Mouse (Mus musculus): ENCODE data around the gene Slc24a2. TPM values are rescaled to one million over a fixed set of nuclear protein-coding genes. Genes with fewer than 3 reads are reported as not detected.

The Slc24a2 gene
- polyA plus RNA-seq, 1 experiment from 2014 or later: 1.0 TPM

DNA sequence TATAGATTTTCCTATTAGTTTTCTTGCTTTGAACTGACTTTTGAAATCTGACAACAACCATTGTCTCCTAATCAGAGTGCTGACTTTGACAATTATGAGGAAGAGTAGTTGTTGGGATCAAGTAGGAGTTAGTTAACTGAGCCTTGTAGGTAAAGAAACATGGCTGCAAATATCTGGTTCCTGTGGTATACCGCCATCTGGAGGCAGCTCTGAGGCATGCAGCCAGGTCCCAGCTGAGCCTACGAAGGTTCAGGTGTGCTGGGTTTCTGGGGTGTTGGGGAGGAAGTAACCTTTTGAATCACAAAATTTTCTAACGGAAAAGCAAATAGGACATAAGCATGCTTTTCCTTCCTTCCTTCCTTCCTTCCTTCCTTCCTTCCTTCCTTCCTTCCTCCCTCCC lies 237.8 kb downstream of the Slc24a2 start:
- Histone ChIP-seq H3K4me1 (peaks cover 17% of the 10 kb centered on the region), H3K4me2 (no peak overlapping the region), H3K4me3 (replicated peaks) (no peak overlapping the region), H3K9me3 (no peaks in the 10 kb centered on the region), H3K9ac (no peak overlapping the region), H3K36me3 (replicated peaks) (no peaks in the 10 kb centered on the region), H3K27me3 (no peaks in the 10 kb centered on the region), H3K27ac (no peak overlapping the region)
- ATAC-seq (ENCODE audit: low FRiP score): no peak
- WGBS: 60% methylated on average over 3 of the region's 3 CpGs

DNA sequence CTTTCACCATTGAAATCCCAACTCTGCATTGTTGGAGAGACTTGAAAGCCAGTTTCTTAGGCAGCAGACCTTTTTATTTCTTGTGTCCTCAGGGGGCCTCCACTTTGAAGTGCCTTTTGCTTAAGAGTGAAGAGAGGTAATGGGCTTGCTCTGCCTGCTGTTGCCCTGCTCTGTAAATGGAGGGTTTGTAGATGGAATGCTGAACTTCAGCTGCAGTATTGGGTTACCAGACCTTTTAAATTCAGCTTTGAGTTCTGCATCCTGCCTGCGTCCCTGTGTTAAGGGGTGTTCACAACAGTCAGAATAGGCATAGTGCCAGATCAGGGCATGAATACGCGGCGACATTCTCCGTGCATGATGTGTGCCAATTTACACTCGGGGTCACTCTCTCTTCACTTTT lies 241.0 kb downstream of the Slc24a2 start:
- WGBS: 31% methylated on average over 6 of the region's 6 CpGs
- ATAC-seq (ENCODE audit: low FRiP score): no peak
- Histone ChIP-seq H3K4me3 (replicated peaks) (no peak overlapping the region), H3K36me3 (replicated peaks) (no peaks in the 10 kb centered on the region), H3K27ac (peak overlapping the region; percentile 36; the same call in 1 of the 2 replicates), H3K27me3 (no peaks in the 10 kb centered on the region), H3K9ac (no peak overlapping the region), H3K4me1 (peaks cover 17% of the 10 kb centered on the region), H3K4me2 (no peak overlapping the region), H3K9me3 (no peaks in the 10 kb centered on the region)

DNA sequence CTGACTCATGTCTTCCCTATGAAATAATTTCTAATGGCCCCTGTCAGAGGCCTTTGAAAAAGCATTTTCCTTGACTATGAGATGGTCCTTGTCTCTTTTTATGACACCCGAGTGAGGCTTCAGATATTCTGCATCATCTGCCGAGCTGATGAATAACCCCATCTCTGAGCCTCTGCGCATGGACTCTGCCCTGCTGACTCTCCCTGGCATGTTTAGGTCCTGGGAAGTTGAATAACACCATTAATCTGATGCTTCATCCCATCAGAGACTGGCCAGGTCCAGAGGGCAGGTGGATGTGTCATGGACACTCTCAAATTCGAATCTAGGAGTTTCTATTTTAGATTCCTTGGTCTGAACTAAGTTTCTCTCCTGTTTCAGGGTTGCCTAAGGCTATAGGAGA lies 242.4 kb downstream of the Slc24a2 start:
- ATAC-seq (ENCODE audit: low FRiP score): no peak
- Histone ChIP-seq H3K4me2 (no peak overlapping the region), H3K4me1 (peaks cover 17% of the 10 kb centered on the region), H3K4me3 (replicated peaks) (no peak overlapping the region), H3K9me3 (no peaks in the 10 kb centered on the region), H3K27ac (no peak overlapping the region), H3K27me3 (no peaks in the 10 kb centered on the region), H3K36me3 (replicated peaks) (no peaks in the 10 kb centered on the region), H3K9ac (no peak overlapping the region)
- 89% methylated on average over 4 of the region's 4 CpGs for WGBS

DNA sequence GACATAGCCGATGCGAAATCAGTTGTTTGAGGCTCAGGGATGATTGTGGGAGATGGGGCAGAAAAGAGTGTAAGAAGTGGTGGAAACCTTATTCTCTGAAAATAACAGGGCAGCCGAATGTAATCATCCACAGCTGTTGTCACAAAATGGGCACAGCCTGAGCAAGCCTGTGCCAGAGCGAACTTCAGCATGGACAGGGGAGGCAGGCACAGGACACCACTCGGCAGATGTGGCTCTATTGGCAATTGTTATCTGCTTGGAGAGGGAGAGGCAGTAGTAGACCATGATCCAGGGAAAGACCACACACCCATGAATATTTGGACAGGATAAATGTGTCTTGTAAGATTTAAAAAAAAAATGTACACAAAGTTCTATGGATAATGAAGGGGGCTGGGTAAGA lies 253.0 kb downstream of the Slc24a2 start:
- H3K27me3 ChIP-seq: no peaks in the 10 kb centered on the region
- no peaks in the 10 kb centered on the region for H3K36me3 ChIP-seq (replicated peaks)
- H3K9ac ChIP-seq: no peak overlapping the region
- no peak for ATAC-seq (ENCODE audit: low FRiP score)
- no peaks in the 10 kb centered on the region for H3K4me1 ChIP-seq
- WGBS: 87% methylated on average over 5 of the region's 5 CpGs
- no peak overlapping the region for H3K4me3 ChIP-seq (replicated peaks)
- no peak overlapping the region for H3K27ac ChIP-seq
- H3K4me2 ChIP-seq: no peak overlapping the region
- 0 out of 2 replicates have a peak, but pooled peaks cover 5% of the 10 kb centered on the region for H3K9me3 ChIP-seq

DNA sequence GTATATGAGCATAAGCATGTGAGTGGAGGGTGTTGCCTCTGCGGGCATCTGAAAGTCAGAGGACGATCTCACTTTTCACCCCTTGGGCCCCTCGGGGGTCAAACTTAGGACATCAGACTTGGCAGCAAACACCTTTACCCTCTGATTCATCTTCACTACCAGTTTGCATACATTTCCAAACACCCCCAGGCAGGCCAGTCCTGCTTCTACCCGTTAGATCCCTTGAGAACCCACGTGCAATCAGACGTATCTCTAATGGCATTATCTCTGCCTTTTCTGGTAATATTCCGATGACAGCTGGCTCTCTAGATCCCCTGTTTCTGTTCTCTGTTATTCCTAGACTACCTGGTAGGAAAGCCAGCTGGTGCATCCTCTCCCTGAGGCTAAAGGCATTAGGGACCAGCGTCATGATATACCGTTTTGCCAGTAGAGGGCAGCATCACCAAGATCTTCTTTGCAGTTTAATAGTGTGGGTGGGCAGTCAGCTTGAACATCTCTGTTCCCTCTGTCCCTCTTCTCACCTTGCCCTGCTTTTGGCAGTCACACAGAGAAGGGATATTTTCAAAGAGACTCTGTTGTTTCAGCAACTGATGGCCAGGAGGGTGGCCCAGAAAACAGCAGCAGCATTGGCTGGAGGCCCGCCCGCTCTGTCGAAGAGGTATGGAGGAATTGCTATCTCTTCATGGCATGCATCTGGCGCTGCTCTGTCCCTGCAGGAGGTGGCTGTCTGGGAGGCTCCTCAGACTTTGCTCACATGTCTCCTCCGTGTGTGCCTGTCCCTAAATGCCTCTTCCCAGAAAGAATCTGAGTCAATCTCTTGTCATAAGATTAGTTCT lies 272.5 kb downstream of the Slc24a2 start:
- WGBS: 41% methylated on average over 14 of the region's 14 CpGs
- H3K4me3 ChIP-seq (replicated peaks): no peak overlapping the region
- no peak overlapping the region for H3K4me2 ChIP-seq
- H3K9ac ChIP-seq: no peak overlapping the region
- no peaks in the 10 kb centered on the region for H3K27me3 ChIP-seq
- H3K9me3 ChIP-seq: no peaks in the 10 kb centered on the region
- no peaks in the 10 kb centered on the region for H3K36me3 ChIP-seq (replicated peaks)
- no peak overlapping the region for H3K27ac ChIP-seq
- H3K4me1 ChIP-seq: peaks cover 2% of the 10 kb centered on the region; the same call in 1 of the 2 replicates
- ATAC-seq (ENCODE audit: low FRiP score): peak; percentile 69; the same call in 1 of the 2 replicates

DNA sequence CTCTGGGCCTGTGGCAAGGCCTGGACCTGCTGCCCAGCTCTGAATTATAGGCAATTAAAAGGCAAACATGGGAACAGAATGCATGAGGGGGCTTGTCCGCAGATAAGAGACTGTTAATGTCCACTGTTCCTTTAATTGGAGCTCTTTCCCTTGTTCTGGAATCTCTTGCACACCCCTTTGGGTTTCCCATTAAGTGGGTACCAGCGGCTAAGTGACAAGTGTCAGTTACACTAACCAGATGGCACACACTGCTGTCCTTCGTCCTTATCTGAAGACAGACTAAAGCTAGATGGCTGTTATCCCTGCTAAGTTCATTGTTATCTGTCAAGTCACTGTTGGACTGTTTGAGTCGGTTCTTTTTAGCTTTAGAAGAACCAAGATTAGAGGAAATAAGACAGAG lies 274.8 kb downstream of the Slc24a2 start:
- Histone ChIP-seq H3K4me3 (replicated peaks) (no peak overlapping the region), H3K4me1 (peaks cover 2% of the 10 kb centered on the region; the same call in 1 of the 2 replicates), H3K9ac (no peak overlapping the region), H3K27me3 (no peaks in the 10 kb centered on the region), H3K36me3 (replicated peaks) (no peaks in the 10 kb centered on the region), H3K27ac (no peak overlapping the region), H3K9me3 (no peaks in the 10 kb centered on the region), H3K4me2 (no peak overlapping the region)
- WGBS: 82% methylated on average over 4 of the region's 4 CpGs
- no peak for ATAC-seq (ENCODE audit: low FRiP score)

DNA sequence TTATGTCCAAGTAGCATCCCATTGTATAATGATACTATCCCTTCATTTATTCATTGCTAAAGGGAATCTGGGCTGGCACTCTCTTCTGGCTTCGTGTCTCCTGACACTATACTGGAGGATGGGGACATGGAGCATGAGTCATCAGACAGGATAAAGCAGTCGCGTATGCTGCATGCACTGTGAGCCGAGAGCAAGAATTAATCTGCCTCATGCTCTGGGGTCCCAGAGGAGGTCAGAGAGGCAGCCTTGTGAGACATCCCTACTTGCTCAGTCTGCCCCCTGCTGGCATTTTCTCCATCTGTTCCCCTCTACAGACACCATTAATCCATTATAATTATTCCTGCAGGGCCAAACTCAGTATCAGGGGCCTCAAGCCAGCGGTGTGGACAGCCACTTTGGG lies 276.8 kb downstream of the Slc24a2 start:
- H3K4me1 ChIP-seq: peaks cover 2% of the 10 kb centered on the region; the same call in 1 of the 2 replicates
- no peak for ATAC-seq (ENCODE audit: low FRiP score)

DNA sequence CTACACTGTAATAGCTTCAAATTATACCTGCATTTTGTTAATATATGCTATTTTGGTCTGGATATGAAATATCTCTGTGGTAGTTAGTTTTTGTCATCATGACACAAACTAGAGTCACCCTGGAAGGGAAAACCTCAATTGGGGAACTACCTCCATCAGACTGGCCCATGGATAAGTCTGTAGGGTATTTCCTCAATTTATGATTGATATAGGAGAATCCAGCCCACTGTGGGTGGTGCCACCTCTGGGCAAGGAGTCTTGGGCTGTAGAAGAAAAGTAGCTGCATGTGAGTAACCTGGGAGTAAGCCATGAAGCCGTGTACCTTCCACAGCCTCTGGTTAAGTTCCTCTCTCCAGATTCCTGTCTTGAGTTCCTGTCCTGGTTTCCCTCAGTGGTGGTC lies 281.5 kb downstream of the Slc24a2 start:
- Histone ChIP-seq H3K4me1 (no peaks in the 10 kb centered on the region), H3K27ac (no peak overlapping the region), H3K4me3 (replicated peaks) (no peak overlapping the region), H3K4me2 (no peak overlapping the region), H3K9ac (no peak overlapping the region), H3K9me3 (no peaks in the 10 kb centered on the region), H3K36me3 (replicated peaks) (no peaks in the 10 kb centered on the region), H3K27me3 (no peaks in the 10 kb centered on the region)
- 100% methylated on average over 1 of the region's 1 CpGs for WGBS
- ATAC-seq (ENCODE audit: low FRiP score): no peak

More for the DNA sequence above, 276.8 kb downstream of the Slc24a2 start:
- Histone ChIP-seq H3K27me3 (no peaks in the 10 kb centered on the region), H3K9ac (no peak overlapping the region), H3K4me3 (replicated peaks) (no peak overlapping the region), H3K9me3 (no peaks in the 10 kb centered on the region), H3K27ac (no peak overlapping the region), H3K4me2 (no peak overlapping the region), H3K36me3 (replicated peaks) (no peaks in the 10 kb centered on the region)
- WGBS: 64% methylated on average over 5 of the region's 5 CpGs

DNA sequence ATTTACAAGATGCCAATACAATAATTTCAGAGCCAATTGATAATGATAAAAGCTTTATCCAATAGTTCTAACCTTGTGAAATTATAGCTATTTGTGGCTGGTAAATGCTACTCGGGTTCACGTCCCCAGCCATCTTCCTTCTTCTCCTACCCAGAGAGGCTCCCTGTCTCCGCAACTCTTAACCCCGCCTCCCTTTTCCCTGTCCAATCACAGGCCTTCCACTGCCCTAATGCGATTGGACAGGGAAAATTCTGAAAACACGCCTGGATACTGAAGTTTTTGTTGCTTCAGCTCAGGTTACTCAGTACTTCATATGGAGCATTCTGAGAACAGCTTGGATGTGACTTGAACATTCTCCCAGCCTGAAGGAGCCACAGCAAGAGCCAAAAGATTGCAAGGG lies 287.0 kb downstream of the Slc24a2 start:
- WGBS: 47% methylated on average over 6 of the region's 6 CpGs
- Histone ChIP-seq H3K36me3 (replicated peaks) (no peaks in the 10 kb centered on the region), H3K4me3 (replicated peaks) (no peak overlapping the region), H3K27ac (no peak overlapping the region), H3K4me2 (no peak overlapping the region), H3K27me3 (no peaks in the 10 kb centered on the region), H3K9ac (no peak overlapping the region), H3K4me1 (no peaks in the 10 kb centered on the region), H3K9me3 (no peaks in the 10 kb centered on the region)
- no peak for ATAC-seq (ENCODE audit: low FRiP score)

DNA sequence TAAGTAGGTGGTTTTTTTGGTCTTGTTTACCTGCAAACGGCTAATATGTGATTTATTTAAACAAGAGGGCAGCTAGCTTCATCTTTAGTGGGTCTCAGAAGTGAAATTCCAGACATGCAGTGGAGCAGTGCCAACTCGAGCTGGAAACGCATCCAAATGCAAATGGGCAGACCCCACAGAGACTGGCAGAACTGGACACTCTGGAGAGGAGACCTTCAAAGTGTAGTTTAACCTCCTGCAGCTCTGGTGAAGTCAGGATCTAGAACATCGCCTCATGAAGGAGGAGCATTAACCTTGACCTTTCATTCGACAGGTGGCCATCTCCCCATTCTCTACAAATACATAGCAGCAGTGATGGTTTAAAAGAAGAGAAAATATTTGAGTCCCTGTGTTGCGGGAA lies 287.6 kb downstream of the Slc24a2 start:
- H3K36me3 ChIP-seq (replicated peaks): no peaks in the 10 kb centered on the region
- H3K9me3 ChIP-seq: no peaks in the 10 kb centered on the region
- H3K4me2 ChIP-seq: no peak overlapping the region
- no peaks in the 10 kb centered on the region for H3K4me1 ChIP-seq
- H3K27ac ChIP-seq: no peak overlapping the region
- H3K4me3 ChIP-seq (replicated peaks): no peak overlapping the region
- WGBS: 87% methylated on average over 6 of the region's 6 CpGs
- no peak overlapping the region for H3K9ac ChIP-seq
- no peaks in the 10 kb centered on the region for H3K27me3 ChIP-seq
- ATAC-seq (ENCODE audit: low FRiP score): no peak

DNA sequence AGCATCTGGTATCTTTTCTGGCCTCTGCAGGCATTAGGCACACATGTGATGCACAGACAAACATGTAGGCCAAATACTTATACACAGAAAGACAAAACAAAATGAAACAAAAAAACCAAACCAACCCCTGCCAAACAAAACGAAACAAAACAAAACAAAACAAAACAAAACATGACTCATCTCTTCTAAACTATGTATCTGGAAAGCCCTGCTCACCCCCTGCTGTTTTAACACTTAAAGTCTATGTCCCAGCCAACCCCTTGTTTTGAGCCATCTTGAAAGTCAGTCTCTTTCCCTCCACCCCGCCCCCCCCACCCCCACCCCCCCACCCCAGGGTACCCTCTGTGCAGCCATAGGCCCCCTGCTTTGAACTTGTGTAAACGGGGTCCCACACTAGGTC lies 293.6 kb downstream of the Slc24a2 start:
- no peaks in the 10 kb centered on the region for H3K4me1 ChIP-seq
- no peak for ATAC-seq (ENCODE audit: low FRiP score)
- no peaks in the 10 kb centered on the region; the same call in 1 of the 2 replicates for H3K36me3 ChIP-seq (replicated peaks)
- H3K27ac ChIP-seq: no peak overlapping the region
- H3K9ac ChIP-seq: no peak overlapping the region
- no peak overlapping the region for H3K4me3 ChIP-seq (replicated peaks)
- no peaks in the 10 kb centered on the region for H3K9me3 ChIP-seq
- 89% methylated on average over 3 of the region's 3 CpGs for WGBS
- no peak overlapping the region for H3K4me2 ChIP-seq
- H3K27me3 ChIP-seq: no peaks in the 10 kb centered on the region

DNA sequence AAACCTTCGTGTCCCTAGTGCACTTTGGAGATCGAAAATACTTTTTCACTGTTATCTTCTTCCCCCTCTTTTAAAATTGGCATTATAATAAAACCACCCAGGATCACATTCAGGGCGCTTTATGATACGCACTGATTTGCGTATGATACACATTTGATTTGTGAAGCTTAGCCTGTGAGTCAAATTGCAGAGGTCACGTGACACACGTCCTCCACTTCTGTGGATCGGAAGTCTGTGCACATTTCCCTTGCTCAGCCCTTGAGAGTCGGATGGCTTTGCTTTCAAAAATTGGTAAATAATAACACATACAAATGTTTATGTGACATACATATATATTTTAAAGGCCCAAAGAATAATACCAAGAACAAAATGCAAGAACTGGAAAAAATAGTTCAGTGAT lies 294.1 kb downstream of the Slc24a2 start:
- Histone ChIP-seq H3K9ac (no peak overlapping the region), H3K4me1 (0 out of 2 replicates have a peak, but pooled peaks cover 1% of the 10 kb centered on the region), H3K4me3 (replicated peaks) (no peak overlapping the region), H3K27ac (no peak overlapping the region), H3K36me3 (replicated peaks) (no peaks in the 10 kb centered on the region; the same call in 1 of the 2 replicates), H3K9me3 (no peaks in the 10 kb centered on the region), H3K27me3 (no peaks in the 10 kb centered on the region), H3K4me2 (no peak overlapping the region)
- ATAC-seq (ENCODE audit: low FRiP score): no peak
- WGBS: 92% methylated on average over 9 of the region's 9 CpGs
